Mouse (Mus musculus) embryo, embryonic 11 days (tissue): ENCODE measurements around the gene L3mbtl2.

Source experiments
- DNase-seq: peaks from one replicate; pipeline ENCODE4 v3.0.0-alpha.2; 2015

The L3mbtl2 gene

GRCm38 (mm10) chr15:81709686-81710085, 46.0 kb downstream of the L3mbtl2 start:
- no peak for DNase-seq

DNA sequence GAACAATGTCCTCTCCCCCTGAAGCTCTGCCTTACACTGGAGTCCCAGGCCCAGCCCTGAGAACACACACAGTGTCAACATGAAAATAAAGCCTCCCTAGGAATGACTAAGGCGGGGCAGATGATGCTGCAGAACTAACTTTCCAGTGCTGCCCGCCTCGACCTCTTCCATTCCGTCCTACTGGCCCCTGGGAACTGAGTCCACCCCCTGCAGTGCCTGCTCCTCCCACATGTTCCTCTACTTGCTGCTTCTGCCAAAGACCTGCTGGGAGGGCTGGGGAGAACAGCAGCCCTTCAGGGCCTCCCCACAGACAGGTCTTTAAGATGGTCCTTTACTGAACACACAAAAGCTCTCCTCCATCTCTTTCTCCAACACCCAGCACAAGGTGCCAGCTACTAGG, 47.1 kb downstream of the L3mbtl2 start:
- no peak for DNase-seq

DNA sequence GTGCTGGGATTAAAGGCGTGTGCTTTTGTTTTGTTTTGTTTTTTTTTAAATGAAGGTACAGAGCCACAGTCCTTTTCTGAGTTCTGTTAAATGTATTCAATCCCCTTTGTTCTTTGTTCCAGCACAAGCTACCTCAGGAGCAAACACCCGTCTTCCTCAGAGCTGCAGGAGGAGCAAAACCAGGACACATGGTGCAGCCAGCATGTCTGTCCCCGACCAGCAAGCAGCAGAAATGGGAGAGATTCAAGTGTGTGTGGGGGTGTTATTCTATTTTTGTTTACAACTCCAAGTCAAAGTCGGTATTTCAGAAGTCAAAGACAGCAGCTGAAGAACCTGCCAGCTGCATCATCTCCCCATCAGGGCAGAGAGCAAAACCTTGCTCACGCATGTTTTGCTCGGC, 50.1 kb downstream of the L3mbtl2 start:
- DNase-seq = no peak

GRCm38 (mm10) chr15:81718336-81719138, 54.8 kb downstream of the L3mbtl2 start:
- peak; percentile 37 for DNase-seq

GRCm38 (mm10) chr15:81719139-81719531, 55.4 kb downstream of the L3mbtl2 start:
- no peak for DNase-seq

DNA sequence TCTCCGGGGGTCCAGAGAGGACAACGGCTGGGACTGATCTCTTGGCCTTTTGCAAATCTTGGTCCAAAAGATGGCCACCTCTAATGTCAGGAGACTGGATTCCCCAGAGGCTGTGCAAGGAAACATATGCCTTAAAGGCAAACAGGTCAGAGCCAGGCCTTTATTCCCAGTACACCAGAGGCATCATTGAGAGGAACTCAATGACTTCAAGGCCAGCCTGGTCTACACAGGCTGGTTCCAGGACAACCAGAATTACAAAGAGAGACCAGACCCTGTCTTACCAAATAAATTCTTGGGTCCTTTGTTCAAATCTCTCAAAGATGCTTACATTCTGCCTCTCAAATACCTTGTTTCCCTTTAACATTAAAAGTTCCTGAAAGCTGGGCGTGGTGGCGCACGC, 58.7 kb downstream of the L3mbtl2 start:
- no peak for DNase-seq

DNA sequence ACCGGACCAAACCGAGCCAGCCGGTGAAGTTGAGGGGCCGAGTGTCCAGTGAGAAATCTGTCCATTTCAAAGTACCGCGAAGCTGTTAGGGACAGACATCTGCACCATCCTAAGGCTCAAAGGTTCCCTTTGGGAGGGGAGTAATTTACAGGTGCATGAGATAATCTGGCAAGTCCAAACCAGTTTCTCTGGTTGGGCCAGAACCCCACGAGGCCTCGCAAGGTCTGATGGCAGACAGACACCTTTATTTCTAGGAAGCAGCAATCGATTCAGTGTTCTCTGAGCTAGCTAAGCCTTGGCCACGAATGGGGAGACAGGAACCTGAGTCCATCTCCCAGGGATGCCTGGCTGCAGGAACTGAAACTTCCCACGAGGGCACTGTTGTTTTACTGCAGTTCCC, 60.0 kb downstream of the L3mbtl2 start:
- DNase-seq = no peak

- DNase-seq = no peak
Observed at GRCm38 (mm10) chr15:81725965-81726364, 62.3 kb downstream of the L3mbtl2 start.

GRCm38 (mm10) chr15:81729241-81729791, 65.6 kb downstream of the L3mbtl2 start:
- peak; percentile 41 for DNase-seq

- DNase-seq = peak; percentile 99
Observed at GRCm38 (mm10) chr15:81729792-81730635, 66.3 kb downstream of the L3mbtl2 start.

DNA sequence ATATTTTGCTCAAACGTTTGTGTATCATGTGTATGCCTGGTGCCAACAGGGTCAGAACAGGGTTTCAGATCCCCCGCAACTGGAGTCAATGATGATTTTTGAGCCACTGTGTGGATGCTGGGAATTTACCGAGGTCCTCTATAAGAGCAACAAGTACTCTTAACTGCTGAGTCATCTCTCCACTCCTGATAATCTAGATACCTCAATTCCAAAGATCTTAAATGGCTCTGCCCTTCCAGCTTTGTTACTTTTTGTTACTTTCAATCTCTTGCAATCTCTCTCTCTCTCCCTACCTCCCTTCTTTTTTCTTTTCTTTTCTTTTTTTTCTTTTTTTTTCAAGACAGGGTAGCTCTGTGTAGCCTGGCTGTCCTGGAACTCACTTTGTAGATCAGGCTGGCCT, 71.4 kb downstream of the L3mbtl2 start:
- no peak for DNase-seq
